Comparison of ENCODE assay signal across 23 mouse cellular contexts in the genomic region with DNA sequence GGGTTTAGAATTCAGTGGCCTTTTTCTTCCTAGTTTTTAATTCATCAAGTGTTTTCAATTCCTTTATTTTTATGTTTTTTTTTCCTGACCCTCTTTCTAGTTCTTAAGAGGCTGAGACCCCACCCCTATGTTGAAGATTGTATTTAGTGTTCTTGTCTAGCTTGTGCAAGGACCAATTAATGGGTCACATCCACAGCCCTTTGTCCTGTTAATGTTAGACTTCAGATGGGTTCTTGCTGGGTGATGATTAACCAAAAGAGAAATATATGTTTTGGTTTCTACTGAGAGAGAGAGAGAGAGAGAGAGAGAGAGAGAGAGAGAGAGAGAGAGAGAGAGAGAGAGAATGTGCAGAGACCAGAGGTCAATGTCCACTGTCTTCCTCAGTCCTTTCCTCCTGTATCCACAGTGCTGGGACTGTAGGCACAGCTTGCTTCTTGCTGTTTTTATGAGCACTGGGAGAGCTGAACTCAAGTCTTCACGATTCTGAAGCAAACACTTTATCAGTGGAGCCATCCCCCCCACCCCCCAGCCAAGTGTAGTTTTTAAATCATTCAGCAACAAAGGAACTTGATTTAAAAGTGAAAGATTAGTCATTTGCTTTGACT.
A peak's percentile ranks its signal among the peaks of the same experiment; 100 is the strongest.
DNase-seq lines count a peak whose midpoint lies in the region; ATAC-seq and TF ChIP-seq lines count a peak whose summit lies in the region.
"Had no signal": no experiment of that assay in that cellular context is flagged by ENCODE, and none has a peak within 500 bp of the region (broad histone marks: within the 10 kb centered on the region; RNA-seq: fewer than 3 reads in every experiment).

No protein-coding gene starts in this region.

- no peak overlapping the region for H3K4me2 ChIP-seq in kidney, embryonic 16.5 days (replicated peaks; ENCODE audit: low read depth, low read length)
- H3K4me2 ChIP-seq: forebrain, embryonic 13.5 days; heart, embryonic 13.5 days; hindbrain, embryonic 12.5 days; hindbrain, embryonic 15.5 days had no signal

- H3K4me1 ChIP-seq in kidney, adult 2 months (ENCODE audit: control insufficient read depth, insufficient read depth, low read length) = peaks cover 5% of the 10 kb centered on the region; the same call in 1 of the 2 replicates
- H3K4me1 ChIP-seq in kidney, embryonic 16.5 days (ENCODE audit: insufficient read depth, low read length) = no peaks in the 10 kb centered on the region
- H3K4me1 ChIP-seq: forebrain, embryonic 10.5 days; forebrain, embryonic 13.5 days; hindbrain, embryonic 12.5 days; hindbrain, embryonic 15.5 days had no signal

- 23% methylated on average over 1 of the region's 1 CpGs for WGBS in kidney, adult 2 months
- WGBS in kidney, embryonic 16.5 days = 32% methylated on average over 1 of the region's 1 CpGs

- H3K9me3 ChIP-seq in kidney, embryonic 16.5 days (ENCODE audit: low read length) = no peaks in the 10 kb centered on the region
- H3K9me3 ChIP-seq: forebrain, embryonic 10.5 days; forebrain, embryonic 13.5 days; heart, embryonic 10.5 days; heart, embryonic 13.5 days; hindbrain, embryonic 12.5 days; hindbrain, embryonic 15.5 days had no signal

- H3K27ac ChIP-seq in kidney, adult 2 months (ENCODE audit: insufficient read depth, low read depth, low read length) = no peak overlapping the region
- no peak overlapping the region for H3K27ac ChIP-seq in kidney, embryonic 16.5 days (ENCODE audit: low read length)
- H3K27ac ChIP-seq: forebrain, embryonic 10.5 days; forebrain, embryonic 13.5 days; heart, embryonic 10.5 days; heart, embryonic 13.5 days; hindbrain, embryonic 12.5 days; hindbrain, embryonic 15.5 days had no signal

- no peak overlapping the region for H3K9ac ChIP-seq in kidney, embryonic 16.5 days (replicated peaks; ENCODE audit: low read length)
- H3K9ac ChIP-seq: forebrain, embryonic 13.5 days; heart, embryonic 13.5 days; hindbrain, embryonic 12.5 days; hindbrain, embryonic 15.5 days had no signal

- peak; percentile 40 for DNase-seq in kidney, adult 2 months
- no peak for DNase-seq in kidney, adult 11 months
- DNase-seq in kidney, adult 18-20 months = no peak
- DNase-seq in 3T3-L1 (ENCODE audit: low read depth, low spot score) = peak; percentile 19
- peak; percentile 14 for DNase-seq in NIH3T3 (ENCODE audit: low read depth)
- DNase-seq in right cerebral cortex, postnatal 36 days (ENCODE audit: low spot score in 2 of 2) = no peak
- DNase-seq: adrenal gland, postnatal 10 days; adrenal gland, postnatal 36 days; cerebellum, adult 18-20 months; cerebellum, adult 9-10 months; cerebellum, postnatal 14 days; gastrocnemius, postnatal 25 days; heart, adult 18-20 months had no signal

- peak; percentile 80; the same call in 1 of the 2 replicates for ATAC-seq in kidney, embryonic 16.5 days (ENCODE audit: low FRiP score, low TSS enrichment)
- no peak for ATAC-seq in frontal cortex, adult (ENCODE audit: low TSS enrichment)
- ATAC-seq: forebrain, embryonic 13.5 days; forebrain, embryonic 16.5 days; Patski had no signal

- TF ChIP-seq CTCF in kidney, adult 2 months (conservative IDR thresholded peaks at IDR 0.05; ENCODE audit: insufficient read depth, insufficient read length, low read depth, low read length) = no peak

- no peaks in the 10 kb centered on the region for H3K36me3 ChIP-seq in kidney, adult 2 months (ENCODE audit: control insufficient read depth, insufficient read depth, low read length)
- H3K36me3 ChIP-seq in kidney, embryonic 16.5 days (ENCODE audit: insufficient read depth, low read length) = no peaks in the 10 kb centered on the region
- H3K36me3 ChIP-seq: forebrain, embryonic 10.5 days; heart, embryonic 10.5 days; hindbrain, embryonic 12.5 days; hindbrain, embryonic 15.5 days had no signal

- H3K4me3 ChIP-seq in kidney, adult 2 months (ENCODE audit: insufficient read depth, low read depth, low read length) = no peak overlapping the region
- H3K4me3 ChIP-seq in kidney, embryonic 16.5 days (ENCODE audit: low read length) = no peak overlapping the region
- H3K4me3 ChIP-seq: forebrain, embryonic 10.5 days; forebrain, embryonic 13.5 days; heart, embryonic 10.5 days; heart, embryonic 13.5 days; hindbrain, embryonic 12.5 days; hindbrain, embryonic 15.5 days had no signal

- H3K27me3 ChIP-seq in kidney, adult 2 months (replicated peaks; ENCODE audit: control insufficient read depth, insufficient read depth, low read length) = no peaks in the 10 kb centered on the region
- no peaks in the 10 kb centered on the region for H3K27me3 ChIP-seq in kidney, embryonic 16.5 days (ENCODE audit: insufficient read depth, low read length)
- H3K27me3 ChIP-seq: forebrain, embryonic 13.5 days; heart, embryonic 13.5 days; hindbrain, embryonic 12.5 days; hindbrain, embryonic 15.5 days; Patski had no signal

- no peak for TF ChIP-seq POLR2A in kidney, adult 2 months (IDR thresholded peaks at IDR 0.05; ENCODE audit: low read depth, low read length)

Comparison
In these comparisons a context has a peak if more than half of its experiments do, and no peak if none do; other contexts are left out.
1. DNase-seq: peak in kidney, adult 2 months (single experiment), 3T3-L1 (single experiment) and NIH3T3 (single experiment); none in kidney, adult 11 months (single experiment), kidney, adult 18-20 months (single experiment) and right cerebral cortex, postnatal 36 days (0 of 2).